Mouse (Mus musculus) brain, embryonic 14.5 days (tissue): ENCODE measurements around the gene Sh3bp2. TPM values are rescaled to one million over a fixed set of nuclear protein-coding genes. Genes with fewer than 3 reads are reported as not detected.
"Not testable (repeated sequence)": the region's sequence is repeated elsewhere in the genome, so short reads cannot be mapped to it uniquely, and the experiment has no call there.

Experiments
- DNase-seq: peaks from one replicate; pipeline ENCODE4 v3.0.0-alpha.2; 2011; ENCODE audit warnings: low read depth
- CTCF ChIP-seq: fragments of 200-500 bp; IDR thresholded peaks from 2 replicates; pipeline ENCODE4 v1.5.1; 2012; ENCODE audit warnings: inconsistent platforms, mild to moderate bottlenecking, moderate library complexity, borderline replicate concordance; ENCODE audit not compliant: insufficient read depth, insufficient read length; ENCODE audit errors: extremely low read depth
- POLR2A ChIP-seq: fragments of 200-500 bp; IDR thresholded peaks from 2 replicates; pipeline ENCODE4 v1.6.1; 2012; ENCODE audit warnings: mild to moderate bottlenecking, inconsistent platforms, borderline replicate concordance; ENCODE audit not compliant: poor library complexity, insufficient read depth, insufficient read length, severe bottlenecking; ENCODE audit errors: extremely low read depth
- polyA plus RNA-seq: library from polyadenylated mRNA; depleted of rRNA; stranded (reverse); fragments of >200 nt; gene quantifications from 2 replicates; pipeline ENCODE4 v1.2.3, GENCODE M21; 2012; rRNA removed

Sh3bp2 gene
- polyA plus RNA-seq, 1 experiment, result 39.8 TPM

DNA sequence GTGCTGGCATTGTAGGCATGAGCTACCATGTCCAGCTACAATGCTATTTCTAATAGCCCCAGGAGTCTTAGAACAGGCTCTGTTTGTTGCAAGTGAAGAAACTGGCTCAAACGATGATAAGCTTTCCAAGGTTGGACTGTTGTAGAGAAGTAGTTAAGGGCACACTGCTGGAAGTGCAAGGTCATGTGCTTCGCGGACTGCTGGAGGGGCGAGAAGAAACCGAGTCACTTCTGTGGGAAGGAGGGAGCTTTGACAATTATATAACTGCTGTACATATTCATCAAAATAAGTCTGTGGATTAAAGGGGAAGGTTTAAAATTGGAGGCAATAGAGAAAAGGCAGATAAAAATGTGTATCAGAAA is 56.7 kb downstream of the Sh3bp2 start:
- TF ChIP-seq CTCF, result no peak
- TF ChIP-seq POLR2A, result no peak
- no peak for DNase-seq

DNA sequence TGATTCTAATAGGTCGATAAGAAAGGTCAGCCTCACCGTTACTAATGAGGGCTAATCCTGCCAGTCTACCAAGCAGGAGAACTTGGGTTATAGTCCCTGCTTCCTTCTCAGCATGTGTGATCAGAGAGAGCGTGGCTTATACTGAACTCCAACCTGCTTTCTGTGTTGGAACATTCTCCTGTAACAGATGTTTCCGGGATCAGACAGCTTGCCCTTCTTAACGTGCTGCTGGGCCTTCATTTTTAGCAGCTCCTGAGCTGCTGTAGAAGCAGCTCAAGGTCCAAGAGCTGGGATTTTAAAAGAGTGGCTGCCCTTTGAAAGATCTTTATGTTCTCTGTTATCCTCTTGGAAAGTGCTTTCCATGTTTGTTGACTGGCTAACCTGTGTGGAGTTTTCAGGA is 59.6 kb downstream of the Sh3bp2 start:
- TF ChIP-seq CTCF, result no peak
- no peak for TF ChIP-seq POLR2A
- no peak for DNase-seq

DNA sequence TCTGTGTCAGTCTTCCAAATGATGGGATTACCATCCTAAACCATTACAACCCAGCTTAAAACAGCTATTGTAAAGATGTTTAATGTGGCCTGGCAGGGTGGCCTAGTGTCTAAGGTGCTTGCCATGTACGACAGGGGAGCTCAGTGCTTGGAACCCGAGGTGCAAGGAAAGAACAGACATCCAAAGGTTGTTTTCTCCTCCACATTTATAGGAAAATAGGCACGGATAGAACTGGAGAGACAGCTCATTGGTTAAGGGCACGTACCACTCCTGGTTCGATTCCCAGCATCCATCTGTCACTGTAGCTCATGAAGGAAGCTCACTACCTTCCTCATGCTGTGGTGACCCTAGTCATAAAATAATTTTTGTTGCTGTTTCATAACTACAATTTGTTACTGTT is 62.2 kb downstream of the Sh3bp2 start:
- DNase-seq, result no peak
- no peak for TF ChIP-seq POLR2A
- no peak for TF ChIP-seq CTCF

DNA sequence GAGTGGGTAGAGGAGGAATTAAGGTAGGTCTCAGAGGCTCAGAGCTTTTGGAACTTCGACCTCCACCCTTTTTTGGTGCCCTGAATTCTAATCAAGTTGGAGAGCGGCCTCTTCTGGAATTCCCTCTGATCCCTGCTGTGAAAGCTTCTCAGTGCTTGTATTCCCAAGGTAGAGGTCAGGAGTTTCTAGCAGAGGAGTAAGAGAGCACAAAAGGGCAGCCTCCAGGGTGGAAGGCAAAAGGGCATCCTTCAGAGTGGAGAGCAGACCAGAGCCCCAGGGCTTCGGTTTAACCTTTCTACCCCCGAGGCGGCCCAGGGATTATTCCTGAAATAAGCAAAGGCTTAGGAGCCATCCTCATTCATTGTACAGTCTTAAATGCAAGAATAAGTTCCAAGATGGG is 64.4 kb downstream of the Sh3bp2 start:
- DNase-seq, result no peak
- TF ChIP-seq POLR2A (no peak), CTCF (no peak)

DNA sequence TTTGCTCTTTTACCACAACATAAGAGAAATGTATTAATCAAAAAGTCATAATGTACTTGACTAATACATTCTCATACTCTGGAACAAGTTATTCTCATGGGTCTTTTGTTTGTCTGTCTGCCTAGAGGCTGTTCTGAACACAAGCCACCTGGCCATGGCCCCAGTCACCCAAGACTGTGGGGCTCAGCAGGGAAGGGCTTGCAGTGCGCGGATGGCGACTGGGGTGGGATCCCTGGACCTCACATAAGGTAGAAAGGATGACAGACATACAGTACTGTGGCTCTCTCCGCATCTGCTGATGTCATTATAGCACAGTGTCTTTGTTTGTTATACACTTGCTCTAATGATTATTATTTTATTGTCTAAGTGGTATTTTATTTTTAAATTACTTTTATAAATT is 65.1 kb downstream of the Sh3bp2 start:
- TF ChIP-seq POLR2A, result no peak
- TF ChIP-seq CTCF, result no peak
- peak; percentile 25 for DNase-seq

DNA sequence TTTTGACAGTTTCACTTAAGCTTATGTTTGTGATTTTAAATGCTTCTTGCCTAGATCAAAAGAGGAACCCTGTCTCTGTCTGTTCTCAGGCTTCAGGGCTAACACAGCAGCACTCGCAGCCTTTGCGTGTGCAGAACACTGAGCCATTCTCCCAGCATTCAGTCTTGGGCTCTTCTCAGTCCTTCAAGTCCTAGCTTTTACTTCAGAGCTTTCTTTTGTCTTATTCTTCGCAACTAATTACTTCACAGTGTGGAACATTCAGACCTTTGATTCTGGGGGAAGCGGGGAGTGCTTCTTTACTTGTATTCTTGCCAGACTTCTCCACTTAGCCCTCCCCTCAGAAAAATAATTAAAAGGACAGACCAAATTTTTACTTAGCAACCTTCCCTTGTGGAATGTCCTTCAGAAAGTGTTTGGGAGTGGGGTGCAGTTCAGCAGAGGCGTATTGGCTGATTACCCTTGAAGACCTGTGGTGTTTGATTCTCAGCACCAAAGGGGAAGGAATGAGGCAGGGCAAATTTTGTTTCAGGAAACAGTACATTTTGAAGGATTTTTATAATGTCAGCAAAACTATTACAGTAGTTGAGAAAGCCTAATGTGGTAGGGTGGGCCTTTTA is 65.9 kb downstream of the Sh3bp2 start:
- no peak for TF ChIP-seq CTCF
- TF ChIP-seq POLR2A, result no peak
- DNase-seq, result peak; percentile 84

DNA sequence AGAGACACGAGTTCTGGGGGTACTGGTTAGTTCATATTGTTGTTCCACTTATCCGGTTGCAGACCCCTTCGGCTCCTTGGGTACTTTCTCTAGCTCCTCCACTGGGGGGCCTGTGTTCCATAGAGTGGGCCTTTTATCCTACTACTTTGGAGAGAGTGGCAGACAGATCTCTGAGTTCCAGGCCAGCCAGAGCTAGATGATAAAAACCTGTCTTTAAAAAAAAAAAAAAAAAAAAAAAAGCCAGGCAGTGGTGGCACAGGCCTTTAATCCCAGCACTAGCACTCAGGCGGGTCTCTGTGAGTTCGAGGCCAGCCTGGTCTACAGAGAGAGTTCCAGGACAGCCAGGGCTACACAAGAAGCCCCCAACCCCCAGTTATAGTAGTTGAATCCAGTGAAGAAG is 66.6 kb downstream of the Sh3bp2 start:
- not testable (repeated sequence) for DNase-seq

DNA sequence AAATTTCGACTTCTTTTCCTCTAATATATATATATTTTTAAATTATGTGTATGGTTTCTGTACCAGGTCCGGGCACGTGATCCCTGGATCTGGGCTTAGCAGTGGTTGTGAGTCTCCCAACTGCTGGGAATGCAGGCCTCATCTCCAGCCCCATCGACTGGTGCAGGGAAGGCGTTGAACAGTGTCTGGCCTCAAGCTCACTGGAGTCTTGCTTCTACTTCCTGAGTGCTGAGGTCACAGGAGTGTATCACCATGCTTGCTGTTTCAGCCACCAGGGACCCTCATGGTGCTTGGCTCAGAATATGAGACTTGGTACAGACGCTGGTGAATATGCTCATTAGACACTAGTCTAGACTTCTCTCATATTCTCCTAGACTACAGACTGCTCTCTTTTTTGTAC is 67.0 kb downstream of the Sh3bp2 start:
- no peak for DNase-seq
- TF ChIP-seq CTCF (no peak), POLR2A (no peak)

DNA sequence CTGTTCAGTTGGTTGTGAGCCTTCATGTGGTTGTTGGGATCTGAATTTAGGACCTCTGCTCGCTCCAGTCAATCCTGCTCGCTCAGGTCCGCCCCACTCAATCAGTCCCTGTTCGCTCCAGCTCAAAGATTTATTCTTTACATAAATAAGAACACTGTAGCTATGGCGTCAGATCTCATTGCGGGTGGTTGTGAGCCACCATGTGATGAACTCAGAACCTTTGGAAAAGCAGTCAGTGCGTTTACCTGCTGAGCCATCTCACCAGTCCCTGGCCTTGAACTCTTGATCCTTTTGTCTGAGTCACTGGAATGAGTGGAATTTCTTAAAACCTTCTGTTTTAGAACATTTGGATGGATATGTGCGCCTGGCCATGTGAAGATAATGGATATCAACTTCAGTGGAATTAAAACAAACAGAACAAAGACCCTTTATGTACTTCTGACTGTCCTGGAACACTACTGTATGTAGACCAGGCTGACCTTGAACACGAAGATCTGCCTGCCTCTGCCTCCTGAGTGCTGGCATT is 67.6 kb downstream of the Sh3bp2 start:
- no peak for DNase-seq
- no peak for TF ChIP-seq CTCF
- TF ChIP-seq POLR2A, result no peak

DNA sequence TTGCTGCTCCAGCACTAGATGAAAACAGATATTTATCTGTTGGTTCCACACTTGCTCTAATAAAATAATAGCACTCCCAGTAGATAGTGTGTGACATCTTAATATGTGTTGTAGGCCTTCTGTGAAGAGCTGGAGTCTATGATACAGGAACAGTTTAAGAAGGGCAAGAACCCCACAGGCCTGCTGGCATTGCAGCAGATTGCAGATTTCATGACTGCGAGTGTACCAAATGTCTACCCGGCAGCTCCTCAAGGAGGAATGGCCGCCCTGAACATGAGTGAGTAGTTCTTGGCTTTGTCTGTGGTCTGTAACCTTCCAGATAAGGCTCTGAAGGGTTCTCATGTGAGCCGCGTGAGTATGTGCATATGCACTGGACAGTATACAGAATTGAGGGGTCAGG is 78.9 kb downstream of the Sh3bp2 start:
- DNase-seq, result no peak
- TF ChIP-seq CTCF, result no peak
- no peak for TF ChIP-seq POLR2A

DNA sequence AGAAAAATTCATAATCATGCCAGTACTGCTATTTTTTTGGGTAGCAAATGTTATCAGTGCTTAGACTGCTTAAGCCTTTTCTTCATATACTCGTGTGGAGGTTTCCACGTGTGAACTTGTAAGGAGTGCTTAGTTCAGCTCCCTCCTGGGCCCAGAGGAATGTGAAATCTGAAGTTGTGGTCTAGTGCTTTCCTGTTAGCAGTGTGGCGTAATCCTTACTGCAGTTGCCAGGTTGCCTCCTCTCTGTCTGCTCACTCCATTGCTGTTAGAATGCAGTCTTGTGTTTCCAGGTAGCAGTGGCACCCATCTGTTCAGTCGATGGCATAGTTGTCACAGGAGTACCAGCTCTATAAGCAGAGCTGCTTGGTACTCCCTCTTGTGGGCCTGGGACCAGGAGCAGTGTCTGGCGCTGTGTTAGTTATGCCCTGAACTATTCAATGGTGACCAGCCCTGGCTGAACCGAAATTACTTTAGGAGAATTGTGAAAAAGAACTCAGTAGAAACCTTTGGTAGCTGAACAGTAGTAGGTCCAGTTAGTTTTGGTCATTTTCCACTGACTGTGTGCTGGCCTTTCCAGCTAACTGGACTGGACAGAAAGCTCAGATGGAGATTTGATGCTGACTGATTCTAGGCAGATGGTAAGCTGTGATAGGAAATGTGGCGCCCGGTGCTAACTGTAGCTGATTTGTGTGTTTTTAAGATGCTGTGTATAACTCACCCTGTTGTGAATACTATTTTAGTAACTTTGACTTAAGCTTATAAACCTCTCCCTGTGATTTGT is 81.7 kb downstream of the Sh3bp2 start:
- TF ChIP-seq POLR2A (no peak), CTCF (no peak)
- no peak for DNase-seq

DNA sequence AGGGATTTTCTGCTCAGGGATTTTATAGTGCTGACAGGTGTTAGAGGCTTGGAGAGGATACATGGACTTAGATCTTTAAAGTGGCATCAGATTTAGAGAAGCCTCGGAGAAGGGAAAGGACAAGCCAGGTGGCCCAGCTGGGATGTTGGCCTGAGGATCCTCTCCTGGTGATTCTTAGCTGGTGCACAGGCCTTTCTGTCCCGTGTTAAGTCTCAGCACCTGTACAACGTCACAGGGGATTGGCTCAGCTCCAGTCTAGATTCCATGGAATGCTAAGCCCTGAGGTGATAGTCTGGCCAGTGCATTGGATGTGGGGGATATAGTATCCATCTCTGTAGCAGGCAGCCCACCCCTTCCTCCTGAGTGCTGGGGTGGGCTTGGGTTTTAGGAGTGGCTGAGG is 82.6 kb downstream of the Sh3bp2 start:
- no peak for DNase-seq
- no peak for TF ChIP-seq POLR2A
- TF ChIP-seq CTCF, result no peak

DNA sequence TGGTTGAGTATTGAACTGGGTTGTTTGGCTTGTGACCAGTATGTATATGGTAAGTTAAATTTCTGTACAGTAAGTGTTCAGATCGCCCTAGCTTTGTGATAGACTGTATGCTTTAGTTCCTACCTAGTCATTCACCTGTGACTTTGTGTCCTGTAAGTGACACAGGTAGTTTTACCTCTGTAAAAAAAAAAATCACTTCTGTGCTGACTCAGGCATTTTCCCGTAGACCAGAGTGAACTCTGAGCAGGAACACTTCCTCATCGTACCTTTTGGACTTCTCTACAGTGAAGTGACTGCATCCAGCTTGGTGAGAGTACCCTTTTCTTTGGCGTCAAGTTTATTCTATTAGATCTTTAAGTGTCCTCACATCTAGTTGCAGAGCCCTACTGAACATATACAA is 84.3 kb downstream of the Sh3bp2 start:
- TF ChIP-seq CTCF (no peak), POLR2A (no peak)
- no peak for DNase-seq

Other genes starting within 250 kb of the Sh3bp2 start
- gene Zfyve28, start 237.4 kb upstream of the Sh3bp2 start, polyA plus RNA-seq, result 5.7 and 7.6 TPM in 2 replicates
- 0.09 and 0.19 TPM in 2 replicates for gene Cfap99, start 237.2 kb upstream of the Sh3bp2 start, polyA plus RNA-seq
- gene Rnf4, start 189.5 kb upstream of the Sh3bp2 start, polyA plus RNA-seq, result 118 and 126 TPM in 2 replicates
- gene Fam193a, start 155.9 kb upstream of the Sh3bp2 start, polyA plus RNA-seq, result 76.5 and 94.6 TPM in 2 replicates
- gene Tnip2, start 11.8 kb upstream of the Sh3bp2 start, polyA plus RNA-seq, result 7.9 and 8.8 TPM in 2 replicates
- gene Add1, start 47.8 kb downstream of the Sh3bp2 start, polyA plus RNA-seq, result 264 and 287 TPM in 2 replicates
- 141 and 266 TPM in 2 replicates for gene Mfsd10, start 111.4 kb downstream of the Sh3bp2 start, polyA plus RNA-seq
- 21.5 and 25.1 TPM in 2 replicates for gene Nop14, start 134.3 kb downstream of the Sh3bp2 start, polyA plus RNA-seq
- 1.7 and 2.3 TPM in 2 replicates for gene Grk4, start 134.5 kb downstream of the Sh3bp2 start, polyA plus RNA-seq
- 28.2 and 32.2 TPM in 2 replicates for gene Htt, start 235.9 kb downstream of the Sh3bp2 start, polyA plus RNA-seq